In genomic region chr15:10947852-10948251, GRCm38 (mm10) we compare ENCODE assay signal across 23 mouse cellular contexts. TPM values are rescaled to one million over a fixed set of nuclear protein-coding genes. Genes with fewer than 3 reads are reported as not detected.
"Had no signal": no experiment of that assay in that cellular context is flagged by ENCODE, and none has a peak within 500 bp of the region (broad histone marks: within the 10 kb centered on the region; RNA-seq: fewer than 3 reads in every experiment).

No protein-coding gene starts in this region.

- H3K27me3 ChIP-seq: limb, embryonic 12.5 days; midbrain, embryonic 13.5 days; neural tube, embryonic 13.5 days; stomach, embryonic 15.5 days had no signal

- H3K27ac ChIP-seq: left cerebral cortex, adult 2 months; limb, embryonic 12.5 days; liver, embryonic 14.5 days; midbrain, embryonic 10.5 days; midbrain, embryonic 13.5 days; neural tube, embryonic 13.5 days; stomach, embryonic 15.5 days had no signal

- ATAC-seq: intestine, postnatal 0 days; lung, postnatal 0 days; midbrain, embryonic 13.5 days; midbrain, embryonic 16.5 days had no signal

- H3K4me1 ChIP-seq: megakaryocyte, embryonic 14.5 days; midbrain, embryonic 13.5 days; stomach, embryonic 15.5 days had no signal

- H3K4me2 ChIP-seq: limb, embryonic 12.5 days; lung, embryonic 14.5 days; midbrain, embryonic 13.5 days; neural tube, embryonic 13.5 days; stomach, embryonic 15.5 days had no signal

- H3K9me3 ChIP-seq: limb, embryonic 12.5 days; midbrain, embryonic 10.5 days; midbrain, embryonic 13.5 days; neural tube, embryonic 13.5 days; stomach, embryonic 15.5 days had no signal

- H3K36me3 ChIP-seq: limb, embryonic 12.5 days; midbrain, embryonic 10.5 days; midbrain, embryonic 13.5 days; neural tube, embryonic 13.5 days; stomach, embryonic 15.5 days had no signal

- H3K4me3 ChIP-seq: left cerebral cortex, adult 2 months; limb, embryonic 12.5 days; megakaryocyte, embryonic 14.5 days; midbrain, embryonic 10.5 days; midbrain, embryonic 13.5 days; myocyte; neural tube, embryonic 13.5 days; stomach, embryonic 15.5 days had no signal

- DNase-seq: kidney, adult 2 months; kidney, postnatal 10 days; kidney, postnatal 36 days; layer of hippocampus, postnatal 36 days; lung, embryonic 14.5 days; retina, postnatal 1 day; right cerebral cortex, postnatal 25 days; spleen, adult 18-20 months; thymus, postnatal 25 days had no signal

- H3K9ac ChIP-seq: limb, embryonic 12.5 days; liver, embryonic 14.5 days; lung, embryonic 14.5 days; midbrain, embryonic 13.5 days; neural tube, embryonic 13.5 days; stomach, embryonic 15.5 days had no signal

RNA-seq across cellular contexts. Expression of gene Slc45a2, which starts 52.7 kb away (rescaled TPM):
- polyA plus RNA-seq: intestine, embryonic 14.5 days; intestine, postnatal 0 days; kidney, embryonic 14.5 days; lung, embryonic 14.5 days; lung, postnatal 0 days; midbrain, embryonic 13.5 days; midbrain, embryonic 16.5 days; myocyte; neural tube, embryonic 13.5 days had no signal
